Mouse (Mus musculus) gastrocnemius, adult 18-20 months (tissue): ENCODE measurements at regions not wholly inside any gene's neighbourhood (a gene's known extent, or its start where the extent isn't known, plus 50 kb on each side); places are given as distances from the start of the nearest gene placed in this dataset.

Experiments used
- DNase-seq: peaks from one replicate; pipeline ENCODE4 v3.0.0; 2021; ENCODE audit warnings: low spot score

DNA sequence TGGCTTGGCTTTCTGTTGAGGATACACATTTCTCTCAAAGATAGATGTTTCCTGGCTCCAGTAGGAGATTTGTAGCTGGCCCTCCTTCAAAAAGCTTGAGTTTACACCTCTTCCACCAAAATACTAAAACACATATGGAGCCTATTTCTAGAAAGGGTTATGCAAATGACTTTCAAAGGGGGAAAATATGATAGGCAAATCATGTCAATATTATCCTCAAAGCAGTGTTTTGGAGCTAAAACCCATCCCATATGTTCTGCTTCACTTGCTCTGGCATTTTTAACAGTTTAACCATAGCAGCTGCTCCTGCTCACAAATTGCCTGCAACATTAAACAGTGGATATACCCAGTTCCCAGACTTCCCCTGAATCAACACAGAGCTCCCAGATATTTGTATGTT is 525.5 kb upstream of the Pappa start:
- no peak for DNase-seq

DNA sequence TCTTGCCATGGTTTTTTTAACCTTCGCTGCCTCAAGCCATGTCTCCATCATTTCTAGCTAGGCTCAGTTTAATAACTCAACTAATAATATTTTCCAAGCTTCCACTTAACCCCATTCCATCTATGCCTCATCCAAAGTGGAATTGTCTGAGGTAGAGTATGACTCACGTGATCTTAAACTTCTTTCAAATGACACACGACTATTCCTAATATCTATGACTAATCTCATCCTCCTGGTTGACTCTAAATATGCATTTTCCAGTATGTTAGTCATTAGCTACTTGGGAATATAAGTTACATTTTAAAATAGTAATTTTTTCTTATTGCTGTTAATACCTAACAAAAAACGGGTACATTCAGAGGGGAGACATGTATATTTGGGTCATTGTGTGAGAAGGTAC is 524.8 kb upstream of the Pappa start:
- no peak for DNase-seq

DNA sequence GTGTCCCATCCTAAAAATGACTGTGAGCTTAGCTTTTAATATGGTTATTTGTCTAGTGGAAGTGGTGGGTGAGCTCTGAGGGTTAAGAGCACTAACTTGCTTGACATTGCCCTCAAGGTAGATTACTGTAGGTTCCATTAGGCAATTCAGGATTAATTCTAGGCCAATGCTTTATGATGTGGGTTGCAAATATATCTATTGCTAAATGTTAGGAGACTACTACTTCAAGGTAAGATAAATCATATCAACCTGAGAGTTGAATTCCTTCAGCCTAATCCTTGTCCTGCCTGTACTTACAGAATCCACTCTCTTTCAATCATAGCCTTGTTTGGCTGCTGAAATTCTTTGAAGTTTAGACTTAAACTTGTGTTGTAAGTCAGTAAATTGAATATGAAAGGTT is 501.2 kb upstream of the Pappa start:
- DNase-seq: no peak

DNA sequence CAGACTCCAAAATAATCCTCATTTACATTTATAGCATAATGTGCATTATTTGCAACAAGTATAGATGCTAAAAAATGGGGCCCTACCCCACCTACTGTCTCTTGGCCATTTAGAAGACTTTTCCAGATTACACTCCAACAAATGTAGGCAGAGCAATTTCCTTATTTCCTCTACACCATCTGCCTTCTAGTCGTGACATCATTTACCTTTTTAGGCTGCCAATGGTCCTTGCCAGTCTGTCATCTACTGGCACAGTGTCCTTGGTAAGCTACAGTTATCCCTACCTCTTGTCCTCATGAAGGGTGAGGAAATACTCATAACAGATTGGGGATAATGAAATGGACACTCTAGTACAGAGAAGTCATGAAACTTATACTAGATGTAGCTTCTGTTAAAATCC is 491.8 kb upstream of the Pappa start:
- no peak for DNase-seq

DNA sequence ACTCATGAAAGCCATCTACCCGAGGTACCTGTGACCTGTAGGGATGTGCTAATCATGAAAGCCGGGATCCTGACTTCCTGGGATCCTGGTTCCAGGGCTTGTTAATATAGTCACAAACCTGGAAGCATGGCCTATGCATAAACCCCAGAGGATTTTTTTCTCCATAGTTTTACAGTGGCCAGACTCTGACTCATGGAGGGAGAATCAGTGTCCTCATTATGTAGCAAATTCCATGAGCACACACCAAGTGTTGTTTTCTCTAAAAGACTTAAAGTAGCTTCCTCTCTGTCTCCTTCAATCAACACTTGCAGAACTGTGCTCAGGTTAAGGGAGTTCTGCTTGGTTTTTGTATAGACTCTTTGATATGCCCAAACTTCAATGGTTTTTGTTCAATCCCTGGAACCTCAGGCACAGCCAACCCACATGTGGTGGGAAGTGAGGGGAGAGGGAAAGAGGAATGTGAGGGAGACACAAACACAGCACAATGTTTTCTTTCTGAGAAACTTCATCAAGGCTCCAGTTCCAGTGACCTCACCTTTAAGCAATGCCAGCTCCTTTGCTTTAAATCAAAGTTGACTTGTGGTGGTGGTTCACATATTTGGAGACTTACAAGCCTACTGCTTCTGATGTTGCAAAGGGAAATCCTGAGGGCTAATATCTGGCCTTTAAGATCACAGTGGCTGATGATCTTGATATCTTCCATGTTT is 488.6 kb upstream of the Pappa start:
- no peak for DNase-seq

DNA sequence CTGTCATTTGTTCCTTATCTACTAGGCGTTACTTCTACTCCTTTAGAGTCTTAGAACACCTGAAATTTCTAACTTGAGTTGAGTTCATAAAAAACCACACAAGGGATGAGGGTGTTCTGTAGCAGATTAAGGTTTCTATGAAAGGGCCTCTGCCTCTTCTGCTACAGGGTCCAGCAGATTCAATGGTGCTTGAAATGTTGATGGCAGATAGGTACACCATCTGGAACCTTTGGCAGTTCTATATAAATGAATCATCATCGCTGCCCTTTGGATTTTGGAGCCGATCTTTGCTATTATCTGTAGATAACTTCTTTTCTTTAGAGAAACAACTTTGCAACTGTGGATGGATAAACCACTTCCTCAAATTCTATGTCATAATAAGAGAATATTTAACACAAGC is 483.9 kb upstream of the Pappa start:
- DNase-seq: no peak

DNA sequence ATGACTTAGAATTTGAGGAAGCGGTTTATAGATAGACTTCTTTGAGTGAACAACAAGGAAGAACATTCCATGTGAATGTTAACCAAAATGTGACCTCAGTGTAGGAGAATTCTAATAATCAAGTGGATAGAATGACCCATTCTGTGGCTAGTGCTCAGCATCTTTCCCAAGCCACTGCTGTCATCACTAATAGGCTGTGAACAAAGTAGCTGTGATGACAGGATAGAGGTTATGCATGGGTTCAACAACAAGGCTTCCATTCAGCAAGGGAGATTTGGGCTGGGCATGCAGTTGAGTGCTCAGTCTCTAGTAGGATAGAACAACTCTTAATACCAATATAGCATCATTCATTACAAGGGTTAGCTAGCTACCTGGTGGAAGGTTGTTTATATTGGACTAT is 483.0 kb upstream of the Pappa start:
- DNase-seq: no peak

DNA sequence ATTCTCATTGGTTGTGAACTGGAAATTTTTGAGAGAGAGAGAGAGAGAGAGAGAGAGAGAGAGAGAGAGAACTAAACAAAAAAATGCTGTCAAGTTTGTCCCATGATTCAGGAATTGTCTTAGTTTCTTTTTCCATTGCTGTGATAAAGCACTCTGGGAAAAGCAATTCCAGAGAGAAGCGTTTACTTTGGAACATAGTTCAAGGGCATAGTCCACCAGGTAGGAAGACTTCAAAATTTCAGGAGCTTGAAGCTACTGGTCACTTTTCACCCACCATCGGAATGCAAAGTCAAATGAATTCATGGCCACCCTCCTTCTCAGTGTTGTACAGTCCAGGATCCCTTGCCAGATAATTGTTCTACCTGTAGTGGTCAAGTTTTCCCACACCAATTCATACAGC is 478.8 kb upstream of the Pappa start:
- no peak for DNase-seq

DNA sequence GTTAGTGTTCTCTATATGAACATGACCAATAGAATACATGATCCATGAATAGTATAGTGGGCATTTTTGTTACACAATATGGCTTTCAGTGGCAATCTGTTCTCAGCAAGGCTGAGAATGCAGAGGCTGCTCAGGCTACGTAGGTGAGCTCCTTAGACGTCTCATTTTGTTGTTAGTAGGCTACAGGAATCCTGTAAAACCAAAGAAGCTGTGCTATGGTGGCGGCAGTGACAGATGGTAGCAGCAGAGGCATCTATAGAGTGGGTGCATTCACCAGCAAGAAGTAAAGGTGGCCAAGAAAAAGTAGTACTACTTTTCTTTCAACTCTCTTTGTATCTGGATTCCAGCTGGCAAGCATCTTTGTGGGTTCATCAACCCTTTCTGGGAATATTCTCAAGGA is 469.8 kb upstream of the Pappa start:
- DNase-seq: no peak

DNA sequence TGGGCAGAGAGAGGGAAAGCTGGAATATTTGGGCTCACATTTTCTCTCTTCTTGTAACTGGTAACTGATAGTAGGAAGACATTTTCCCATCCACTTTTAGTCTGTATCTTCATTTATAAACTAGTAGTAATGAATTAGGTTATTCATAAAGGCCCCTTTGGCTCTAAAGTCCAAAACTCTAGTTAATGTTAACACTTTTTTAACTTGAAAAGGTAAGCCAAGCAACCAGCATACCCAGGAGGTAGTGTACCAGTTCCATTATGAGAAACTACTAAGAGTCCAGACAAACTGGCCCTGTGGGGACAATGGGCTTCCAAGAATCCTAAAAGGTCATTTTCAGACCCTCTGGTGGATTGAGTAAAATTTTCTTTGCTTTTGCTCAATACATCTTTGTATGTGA is 468.4 kb upstream of the Pappa start:
- DNase-seq: no peak

DNA sequence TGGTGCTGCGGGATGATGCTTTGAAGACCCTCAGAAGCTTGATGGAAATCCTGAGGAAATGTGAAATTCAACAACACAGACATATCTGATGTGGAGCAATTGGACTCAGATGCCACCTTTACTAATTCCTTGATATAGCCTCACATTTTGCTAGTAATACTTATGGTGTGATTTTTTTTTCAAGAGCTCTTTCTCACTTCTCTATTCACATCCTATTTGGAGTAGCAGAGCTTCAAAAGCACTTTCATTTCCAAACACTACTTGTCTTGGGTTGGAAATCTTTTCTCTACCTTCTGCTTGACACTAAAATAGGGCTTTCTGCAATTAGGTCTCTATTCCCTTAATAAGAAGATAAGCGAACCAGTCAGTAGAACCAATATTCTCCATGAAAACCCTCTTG is 460.3 kb upstream of the Pappa start:
- no peak for DNase-seq

DNA sequence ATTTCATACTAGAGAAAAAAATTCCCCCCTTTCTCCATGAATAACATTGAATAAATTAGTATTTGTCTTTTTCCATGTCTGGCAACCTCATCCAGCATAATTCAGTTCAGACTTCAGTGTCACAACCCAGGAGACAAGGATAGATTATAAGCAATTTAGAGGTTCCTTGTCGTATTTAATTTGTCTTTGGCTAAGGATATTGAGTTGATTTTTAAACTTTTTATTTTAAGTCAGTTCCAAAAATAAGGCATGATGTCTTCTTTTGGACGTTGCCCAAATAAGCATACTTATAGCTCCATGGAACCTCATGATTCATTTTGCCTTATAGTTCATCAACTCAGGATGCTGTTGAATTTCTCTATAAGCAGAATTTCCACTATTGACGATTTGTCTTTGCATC is 456.0 kb upstream of the Pappa start:
- DNase-seq: no peak

DNA sequence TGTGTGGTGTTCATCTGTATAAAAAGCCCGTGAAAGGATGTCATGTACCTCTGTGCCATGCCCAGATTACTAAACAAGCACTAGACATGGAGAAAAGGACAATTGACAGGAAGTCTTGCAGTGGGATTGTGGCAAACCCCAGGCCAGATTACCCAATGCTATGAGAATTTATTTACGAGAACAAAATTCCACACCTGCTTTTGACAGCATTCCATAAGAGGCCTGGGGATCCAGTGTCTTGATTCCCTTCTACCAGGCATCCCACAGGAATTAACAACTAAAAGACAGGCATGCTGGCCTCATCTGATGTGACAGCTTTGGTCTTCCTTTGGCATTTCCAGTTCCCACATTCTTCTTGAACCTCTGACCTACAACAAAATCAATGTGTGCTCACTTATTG is 454.3 kb upstream of the Pappa start:
- no peak for DNase-seq

DNA sequence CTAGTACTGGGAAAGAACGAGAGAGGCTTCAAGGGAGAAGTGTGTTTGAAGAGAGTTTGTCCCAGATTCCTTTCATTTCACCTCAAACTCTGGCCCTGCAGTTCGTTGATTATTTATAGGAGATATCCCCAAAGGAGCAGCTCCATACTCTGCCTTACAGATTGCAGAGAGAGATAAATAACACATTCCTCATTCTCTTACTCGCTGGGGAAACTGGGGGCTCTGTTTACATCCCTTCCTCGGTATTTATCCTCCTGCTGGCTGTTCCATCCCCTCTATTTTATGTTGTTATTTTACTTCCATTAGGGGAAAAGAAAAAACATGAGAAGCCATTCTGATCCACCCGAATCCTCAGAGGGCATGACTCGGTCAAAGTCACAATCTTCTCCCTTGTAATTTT is 447.5 kb upstream of the Pappa start:
- no peak for DNase-seq

DNA sequence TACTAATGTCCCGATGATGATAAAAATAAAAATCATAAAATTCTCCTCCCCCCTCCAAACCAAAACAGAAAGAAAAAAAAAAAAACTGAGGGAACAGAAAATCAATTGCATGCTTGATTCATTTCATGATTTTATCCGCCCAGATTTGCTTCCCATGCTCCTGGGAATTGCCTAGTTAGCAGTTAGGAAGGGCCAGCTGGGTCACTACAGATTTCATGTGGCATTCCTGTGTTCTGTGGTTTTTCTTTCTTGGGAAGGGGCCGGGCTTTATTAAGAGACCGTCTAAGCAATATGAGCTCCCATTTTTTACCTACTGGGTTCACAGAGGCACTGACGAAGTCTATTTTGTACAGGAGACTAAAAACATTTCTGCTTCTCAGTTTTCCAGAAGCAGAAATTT is 447.1 kb upstream of the Pappa start:
- DNase-seq: peak; percentile 2

DNA sequence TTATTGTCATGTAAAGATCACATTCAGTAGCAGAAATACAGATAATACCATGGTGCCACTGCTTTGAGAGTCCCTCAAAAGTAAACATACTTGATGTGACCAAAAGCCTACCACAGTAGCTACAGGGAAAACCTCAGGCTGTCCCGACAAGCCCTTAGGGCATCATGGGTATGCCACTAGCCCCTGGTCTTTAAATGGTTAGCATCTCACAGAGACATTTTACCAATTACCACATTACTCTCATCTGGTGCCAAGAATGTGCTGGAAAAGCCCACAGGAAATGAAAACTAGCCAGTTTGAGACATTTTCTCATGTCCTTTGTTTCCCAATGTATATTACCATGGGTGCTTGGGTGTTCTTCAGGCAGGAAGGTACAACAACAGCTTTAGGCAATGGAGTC is 439.3 kb upstream of the Pappa start:
- DNase-seq: no peak

DNA sequence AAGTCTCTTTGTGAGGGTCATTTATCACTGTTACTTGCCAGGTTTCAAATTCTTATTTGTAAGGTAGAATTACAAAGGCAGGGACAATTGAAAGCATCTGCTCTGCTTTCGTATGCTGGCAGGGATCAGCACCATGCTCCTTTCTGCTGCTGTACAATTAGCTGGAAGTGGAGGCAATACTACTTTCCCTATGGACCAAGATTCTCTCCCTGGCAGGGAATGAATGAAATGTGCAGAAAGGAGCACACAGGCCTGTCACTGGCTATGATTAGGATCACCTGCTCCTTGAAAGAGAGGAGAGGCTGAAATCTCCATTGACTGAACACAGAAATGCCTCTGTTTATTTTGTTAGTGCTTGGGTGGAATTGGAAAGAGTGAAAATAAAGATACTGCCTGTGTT is 427.8 kb upstream of the Pappa start:
- no peak for DNase-seq

DNA sequence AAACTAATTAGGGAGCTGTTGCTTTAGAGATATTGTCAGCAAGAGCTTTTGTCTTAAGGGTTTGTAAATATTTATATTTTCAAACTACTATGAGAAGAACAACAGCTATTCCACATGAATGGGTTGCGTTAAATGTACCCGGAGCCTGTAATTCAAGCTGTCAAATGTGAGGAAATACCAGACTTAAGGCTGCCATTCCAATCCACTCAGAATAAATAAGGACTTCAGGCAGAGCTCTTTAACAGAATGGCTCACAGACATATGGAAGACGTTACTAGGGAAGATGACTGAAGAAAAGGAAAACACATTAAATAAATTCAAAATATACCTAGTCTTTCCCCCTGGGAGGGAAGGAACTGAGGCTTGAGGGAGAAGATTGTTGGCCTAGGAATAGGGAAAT is 400.7 kb upstream of the Pappa start:
- DNase-seq: no peak

DNA sequence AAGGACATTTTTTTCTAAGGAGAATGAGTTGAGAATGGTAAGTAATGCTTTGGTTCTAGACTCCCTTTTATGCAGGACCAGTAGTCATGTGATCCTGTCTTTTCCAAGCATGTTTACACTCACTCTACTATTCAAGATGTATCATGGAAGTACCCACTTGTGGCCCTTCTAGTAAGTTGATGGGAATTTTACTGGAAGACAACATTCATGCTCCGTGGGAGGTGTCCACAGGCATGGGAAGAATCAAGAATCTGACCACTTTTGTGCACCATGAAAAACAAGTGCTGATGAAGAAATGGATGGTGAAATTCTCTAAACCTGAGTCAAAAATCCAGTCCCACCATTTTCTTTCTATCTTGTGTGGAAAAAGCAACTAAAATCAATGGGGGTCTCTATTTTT is 399.1 kb upstream of the Pappa start:
- DNase-seq: no peak

DNA sequence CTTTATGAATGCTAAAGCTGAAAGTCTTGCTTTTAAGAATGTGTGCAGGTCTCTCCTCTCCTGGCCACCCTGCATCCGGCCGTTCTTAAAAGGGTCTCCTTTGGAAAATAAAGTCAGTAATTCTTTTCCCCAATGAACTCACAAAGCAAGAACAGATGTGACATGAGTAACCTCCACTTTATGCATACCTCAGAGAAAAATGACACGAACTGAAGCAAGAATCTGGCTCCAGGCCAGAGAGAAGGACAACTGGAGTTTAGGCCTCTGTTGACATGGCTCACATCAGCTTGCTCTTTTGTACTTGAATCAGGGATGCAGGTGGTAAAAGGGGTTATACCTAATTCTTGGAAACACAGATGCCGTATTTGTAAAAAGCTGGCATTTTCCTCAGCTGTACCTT is 368.0 kb upstream of the Pappa start:
- DNase-seq: no peak

DNA sequence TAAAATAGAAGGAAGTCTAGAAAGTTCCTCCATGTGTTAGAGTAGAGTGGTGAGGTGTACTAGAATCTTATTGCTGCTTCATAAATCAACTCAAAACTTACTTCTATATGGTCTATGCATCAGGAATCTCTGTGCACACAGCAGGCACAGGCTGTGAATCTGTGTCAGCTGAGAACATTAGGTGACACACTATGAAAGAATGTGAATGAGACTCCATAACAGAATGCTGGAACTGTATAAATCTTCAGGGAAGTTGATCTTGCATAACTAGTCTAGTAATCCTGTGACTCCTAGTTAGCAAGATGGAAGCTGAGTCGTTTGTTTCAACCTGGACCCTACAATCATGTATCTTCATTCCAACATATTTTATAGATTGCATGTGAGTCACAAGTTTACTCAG is 355.4 kb upstream of the Pappa start:
- no peak for DNase-seq

DNA sequence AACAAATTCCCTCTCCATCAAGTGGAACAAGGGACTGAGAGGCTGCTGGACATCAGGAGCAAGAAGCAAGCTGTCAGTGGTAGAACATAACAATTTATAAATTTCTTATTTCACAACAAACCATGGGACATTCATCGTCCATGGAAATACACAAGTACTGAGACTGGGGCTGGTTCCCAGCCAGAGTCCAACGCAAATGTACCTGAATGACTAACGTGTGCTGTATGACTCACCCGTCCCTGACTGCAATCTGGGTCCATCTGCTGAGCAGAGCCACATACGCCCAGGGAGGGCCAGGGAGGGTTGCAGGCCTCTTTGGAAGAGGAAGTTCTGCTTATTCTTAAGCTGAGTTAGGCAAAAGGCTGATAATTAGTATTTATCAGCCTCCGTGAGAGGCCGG is 320.1 kb upstream of the Pappa start:
- DNase-seq: no peak

DNA sequence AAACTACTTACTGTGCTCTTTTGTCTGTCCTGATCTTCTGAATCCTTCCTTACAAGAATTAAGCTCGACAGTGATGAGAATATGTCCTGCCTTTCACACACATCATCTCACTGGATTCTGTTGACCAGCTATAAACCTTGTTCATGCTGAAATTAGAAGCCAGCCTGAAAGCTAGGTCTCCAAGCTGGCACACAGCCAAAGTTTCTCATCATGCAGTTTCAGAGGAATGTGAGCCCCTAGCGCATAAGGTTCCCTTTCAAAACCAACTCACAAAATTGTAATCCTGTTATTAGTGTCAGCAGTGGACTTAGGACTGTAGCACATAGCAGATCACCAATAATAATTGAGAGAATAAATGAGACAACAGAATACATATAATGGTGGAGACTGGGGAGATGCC is 319.0 kb upstream of the Pappa start:
- DNase-seq: no peak

DNA sequence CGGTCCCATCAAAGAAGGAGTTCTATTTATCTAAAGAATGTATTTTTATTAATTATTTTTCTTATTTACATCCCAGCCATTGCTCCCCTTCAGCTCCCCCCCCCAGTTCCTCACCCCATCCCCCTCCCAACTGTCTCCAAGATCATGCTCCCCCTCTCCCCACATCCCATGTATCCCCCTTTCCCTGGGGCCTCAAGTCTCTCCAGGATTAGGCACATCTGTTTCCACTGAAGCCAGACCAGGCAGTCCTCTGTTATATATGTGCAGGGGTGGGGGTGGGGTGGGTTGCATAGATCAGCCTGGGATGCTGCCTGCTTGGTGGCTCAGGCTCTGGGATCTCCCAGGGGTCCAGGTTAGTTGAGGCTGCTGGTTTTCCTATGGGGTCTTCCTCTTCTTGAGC is 316.8 kb upstream of the Pappa start:
- DNase-seq: no peak
